Mouse (Mus musculus) spleen, adult 2 months (tissue): ENCODE results near the gene Hist2h2bb. TPM values are rescaled to one million over a fixed set of nuclear protein-coding genes. Genes with fewer than 3 reads are reported as not detected.
"Not testable (repeated sequence)": the region's sequence is repeated elsewhere in the genome, so short reads cannot be mapped to it uniquely, and the experiment has no call there.

Source experiments
- DNase-seq, 2 experiments: peaks; one replicate each; pipeline versions ENCODE4 v3.0.0 to v3.0.0-alpha.2; 2012 to 2021; ENCODE audit warnings: low spot score in 2 of 2, low read depth in 1 of 2
- H3K27ac ChIP-seq: fragments of 200-500 bp; 2 replicates; pipeline ENCODE4 v1.5.1; 2012; ENCODE audit warnings: low read length, inconsistent platforms; ENCODE audit not compliant: insufficient read depth
- H3K27me3 ChIP-seq: fragments of 200-500 bp; 2 replicates; pipeline ENCODE4 v1.6.1; 2012; ENCODE audit warnings: mild to moderate bottlenecking, moderate library complexity, low read length, inconsistent platforms; ENCODE audit not compliant: control insufficient read depth, insufficient read depth
- H3K36me3 ChIP-seq: fragments of 200-500 bp; 2 replicates; pipeline ENCODE4 v1.6.1; 2012; ENCODE audit warnings: mild to moderate bottlenecking, low read length, inconsistent platforms; ENCODE audit not compliant: control insufficient read depth, insufficient read depth
- H3K4me1 ChIP-seq: fragments of 200-500 bp; 2 replicates; pipeline ENCODE4 v1.6.1; 2011; ENCODE audit warnings: inconsistent platforms; ENCODE audit not compliant: control insufficient read depth, insufficient read depth, insufficient read length
- H3K4me3 ChIP-seq: fragments of 200-500 bp; 2 replicates; pipeline ENCODE4 v1.5.1; 2011; ENCODE audit warnings: mild to moderate bottlenecking, inconsistent platforms; ENCODE audit not compliant: insufficient read depth, insufficient read length; ENCODE audit errors: extremely low read depth
- CTCF ChIP-seq: fragments of 200-500 bp; IDR thresholded peaks from 2 replicates; pipeline ENCODE4 v1.5.1; 2011; ENCODE audit warnings: mild to moderate bottlenecking, inconsistent platforms; ENCODE audit not compliant: insufficient read depth, insufficient read length, insufficient replicate concordance; ENCODE audit errors: extremely low read depth
- POLR2A ChIP-seq: fragments of 200-500 bp; IDR thresholded peaks from 2 replicates; pipeline ENCODE4 v1.6.1; 2011; ENCODE audit warnings: low read depth, low read length, inconsistent platforms
- WGBS: fragments of 180-500 bp; shearing (Covaris S2); methylation state at CpG from one replicate; pipeline ENCODE4 v1.1.7; 2018; 5-methylcytosine and 5-hydroxymethylcytosine counted together
- polyA plus RNA-seq: library from polyadenylated mRNA; depleted of rRNA; stranded (reverse); fragments of >200 nt; gene quantifications from 2 replicates; pipeline ENCODE4 v1.2.3, GENCODE M21; 2012

Hist2h2bb gene
- polyA plus RNA-seq, 1 experiment = 14.7 TPM

DNA sequence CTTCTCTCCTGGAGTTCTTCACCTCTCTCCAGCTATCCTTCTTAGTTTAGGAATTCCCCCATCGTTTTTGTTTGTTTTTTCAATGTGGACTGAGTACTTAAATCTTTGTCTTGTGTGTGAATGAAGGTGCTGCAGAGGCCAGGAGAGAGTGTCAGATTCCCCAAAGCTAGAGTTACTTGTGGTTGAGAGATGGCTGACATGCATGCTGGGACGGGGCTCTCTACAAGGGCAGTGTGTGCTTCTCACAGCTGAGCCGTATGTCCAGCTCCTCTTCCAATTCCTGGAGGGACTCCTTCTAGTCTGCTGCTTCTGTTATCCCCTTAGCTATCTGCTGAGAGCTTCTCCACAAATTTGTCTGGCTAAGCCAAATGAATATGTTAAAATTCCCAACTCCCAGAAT is 33.7 kb upstream of the Hist2h2bb start:
- Histone ChIP-seq H3K27ac (no peak overlapping the region), H3K27me3 (no peaks in the 10 kb centered on the region), H3K4me1 (peaks cover 1% of the 10 kb centered on the region; the same call in 1 of the 2 replicates), H3K36me3 (no peaks in the 10 kb centered on the region), H3K4me3 (no peak overlapping the region)
- TF ChIP-seq CTCF = no peak
- no peak for TF ChIP-seq POLR2A
- 84% methylated on average over 3 of the region's 3 CpGs for WGBS
- no peak for DNase-seq

DNA sequence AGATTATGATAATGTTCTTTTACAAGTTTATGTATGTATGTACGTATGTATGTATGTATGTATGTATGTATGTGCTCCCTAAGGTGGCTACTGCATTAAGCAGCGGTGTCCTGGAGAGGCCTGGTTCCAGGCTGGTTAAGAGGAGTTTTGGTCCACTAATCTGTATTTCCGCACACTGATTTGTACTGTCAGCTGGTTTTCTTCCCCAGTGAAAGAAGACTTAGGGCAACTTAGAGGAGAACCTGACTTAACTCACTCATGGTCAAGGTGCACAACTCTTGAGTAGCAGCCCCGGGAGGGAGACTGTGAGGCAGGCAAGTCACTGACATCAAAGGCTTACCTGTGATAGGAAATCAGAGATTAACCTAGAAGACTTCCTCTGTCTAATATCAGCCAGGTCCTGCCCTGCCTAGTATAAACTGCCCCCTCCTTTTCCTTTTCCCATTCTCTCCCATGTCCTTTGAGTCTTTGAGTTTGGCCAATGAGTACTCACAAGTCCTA is 32.7 kb upstream of the Hist2h2bb start:
- WGBS = 80% methylated on average over 4 of the region's 4 CpGs
- H3K27ac ChIP-seq = no peak overlapping the region
- no peaks in the 10 kb centered on the region for H3K27me3 ChIP-seq
- no peak for TF ChIP-seq POLR2A
- TF ChIP-seq CTCF = no peak
- H3K36me3 ChIP-seq = no peaks in the 10 kb centered on the region
- DNase-seq = no peak
- no peak overlapping the region for H3K4me3 ChIP-seq
- peaks cover 2% of the 10 kb centered on the region; the same call in 1 of the 2 replicates for H3K4me1 ChIP-seq

DNA sequence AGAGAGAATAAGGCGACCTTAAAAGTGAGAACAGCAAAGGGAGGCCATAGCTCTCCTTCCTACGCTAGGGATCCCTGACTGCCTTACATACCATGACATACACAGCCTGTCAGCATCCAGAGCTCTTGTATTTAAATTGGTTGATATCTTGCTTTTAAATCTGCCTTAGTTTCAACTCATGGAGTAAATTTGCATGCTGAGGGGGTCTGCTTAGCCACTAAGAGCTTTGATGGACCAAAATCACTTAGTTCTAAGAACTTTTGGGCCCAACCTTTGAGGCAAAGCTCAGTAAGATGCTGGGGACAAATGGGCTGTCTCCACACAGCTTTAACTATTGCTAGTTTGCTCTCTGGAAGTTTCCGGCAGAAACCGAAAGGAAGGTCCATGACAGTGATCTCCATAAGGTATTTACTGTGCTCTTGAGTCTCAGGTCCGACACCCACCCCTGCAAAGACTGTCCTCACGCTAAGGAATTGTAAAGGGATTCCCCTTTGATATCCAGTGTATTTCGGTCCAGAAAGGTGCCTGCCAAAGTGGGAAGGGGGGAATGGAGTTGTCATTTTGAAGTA is 32.1 kb upstream of the Hist2h2bb start:
- Histone ChIP-seq H3K4me1 (peaks cover 2% of the 10 kb centered on the region; the same call in 1 of the 2 replicates), H3K36me3 (no peaks in the 10 kb centered on the region), H3K27me3 (no peaks in the 10 kb centered on the region), H3K4me3 (no peak overlapping the region), H3K27ac (no peak overlapping the region)
- no peak for TF ChIP-seq POLR2A
- no peak for TF ChIP-seq CTCF
- no peak for DNase-seq
- WGBS = 55% methylated on average over 7 of the region's 7 CpGs

DNA sequence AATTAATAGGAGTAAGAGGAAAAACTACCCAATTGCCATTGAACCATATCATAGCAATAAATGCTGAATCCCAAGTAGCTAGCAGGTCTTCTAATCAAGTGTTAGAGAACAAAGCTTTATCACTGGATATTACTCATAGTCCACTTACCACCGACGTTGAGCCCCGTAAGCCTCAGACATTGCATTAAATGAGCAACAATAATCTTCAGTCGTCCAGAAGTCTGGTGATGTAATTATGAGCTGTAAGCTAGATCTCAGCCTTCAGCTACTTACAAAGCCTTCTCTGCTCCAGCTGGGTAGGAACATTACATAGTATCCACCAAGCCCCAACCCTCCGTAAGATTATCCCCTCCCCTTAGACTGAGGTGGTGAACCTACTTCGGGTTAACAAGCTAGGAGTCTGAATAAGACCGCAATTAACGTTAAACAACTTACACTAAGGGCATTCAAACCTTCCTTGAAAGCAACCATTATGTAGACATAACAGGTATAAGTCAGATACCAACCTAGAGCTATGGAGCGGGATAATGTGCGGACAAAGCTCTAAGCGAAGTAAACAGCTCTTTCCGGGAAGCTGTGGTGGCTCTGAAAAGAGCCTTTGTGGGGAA is 31.5 kb upstream of the Hist2h2bb start:
- Histone ChIP-seq H3K27me3 (no peaks in the 10 kb centered on the region), H3K4me3 (no peak overlapping the region), H3K4me1 (peaks cover 2% of the 10 kb centered on the region; the same call in 1 of the 2 replicates), H3K27ac (no peak overlapping the region), H3K36me3 (no peaks in the 10 kb centered on the region)
- 6% methylated on average over 12 of the region's 12 CpGs for WGBS
- no peak for DNase-seq
- TF ChIP-seq POLR2A (no peak), CTCF (no peak)

DNA sequence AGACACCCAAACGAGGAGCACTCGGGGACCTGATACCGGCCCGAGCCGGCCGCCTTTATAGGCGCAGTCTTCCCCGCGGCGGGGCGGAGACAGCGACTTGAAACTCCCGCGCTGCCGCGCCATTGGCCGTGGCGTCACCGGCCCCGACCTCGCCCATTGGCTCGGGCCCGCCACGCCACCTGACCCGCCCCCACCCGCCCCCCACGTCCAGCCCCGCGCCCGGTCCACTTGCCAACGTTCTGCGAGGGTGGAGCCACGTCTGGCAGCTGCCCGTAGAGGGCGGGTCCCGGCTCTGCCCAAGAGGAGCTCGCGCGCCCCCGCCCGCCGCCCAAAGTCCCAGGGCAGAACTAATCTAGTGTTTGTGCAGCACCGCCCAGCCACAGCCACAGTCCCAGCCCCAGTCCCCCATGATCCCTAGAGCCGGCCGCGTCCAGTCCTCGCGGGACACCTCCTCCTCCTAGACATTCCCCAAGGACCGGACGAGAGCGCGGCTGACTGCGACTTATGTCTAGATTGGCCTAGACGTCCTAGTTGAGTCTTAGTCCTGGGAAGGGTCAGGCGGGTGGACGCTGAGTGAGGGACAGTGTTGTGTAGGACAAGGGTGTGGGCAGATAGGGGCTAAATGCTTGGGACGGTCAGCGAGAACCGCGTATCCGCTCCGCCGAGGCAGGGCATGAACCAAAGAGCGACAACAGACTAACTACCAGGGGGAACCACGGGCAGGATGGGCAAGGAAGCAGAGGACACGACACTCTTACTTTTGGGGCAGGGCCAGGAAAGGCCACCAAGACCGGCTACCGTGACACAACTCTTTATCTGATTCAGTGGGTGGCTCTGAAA is 30.4 kb upstream of the Hist2h2bb start, which contains the start of gene Hist2h3c2:
Gene Hist2h3c2, minus strand, starts transcription at position 174 of the 840 bp plus-strand sequence.
- H3K36me3 ChIP-seq, H3K4me1 ChIP-seq, H3K27me3 ChIP-seq, DNase-seq: not testable (repeated sequence)
- H3K27ac ChIP-seq = peak within 1 kb of the TSS; percentile 82
- 0% methylated on average over 12 of the region's 68 CpGs for WGBS
- peak within 1 kb of the TSS; percentile 65 for H3K4me3 ChIP-seq

DNA sequence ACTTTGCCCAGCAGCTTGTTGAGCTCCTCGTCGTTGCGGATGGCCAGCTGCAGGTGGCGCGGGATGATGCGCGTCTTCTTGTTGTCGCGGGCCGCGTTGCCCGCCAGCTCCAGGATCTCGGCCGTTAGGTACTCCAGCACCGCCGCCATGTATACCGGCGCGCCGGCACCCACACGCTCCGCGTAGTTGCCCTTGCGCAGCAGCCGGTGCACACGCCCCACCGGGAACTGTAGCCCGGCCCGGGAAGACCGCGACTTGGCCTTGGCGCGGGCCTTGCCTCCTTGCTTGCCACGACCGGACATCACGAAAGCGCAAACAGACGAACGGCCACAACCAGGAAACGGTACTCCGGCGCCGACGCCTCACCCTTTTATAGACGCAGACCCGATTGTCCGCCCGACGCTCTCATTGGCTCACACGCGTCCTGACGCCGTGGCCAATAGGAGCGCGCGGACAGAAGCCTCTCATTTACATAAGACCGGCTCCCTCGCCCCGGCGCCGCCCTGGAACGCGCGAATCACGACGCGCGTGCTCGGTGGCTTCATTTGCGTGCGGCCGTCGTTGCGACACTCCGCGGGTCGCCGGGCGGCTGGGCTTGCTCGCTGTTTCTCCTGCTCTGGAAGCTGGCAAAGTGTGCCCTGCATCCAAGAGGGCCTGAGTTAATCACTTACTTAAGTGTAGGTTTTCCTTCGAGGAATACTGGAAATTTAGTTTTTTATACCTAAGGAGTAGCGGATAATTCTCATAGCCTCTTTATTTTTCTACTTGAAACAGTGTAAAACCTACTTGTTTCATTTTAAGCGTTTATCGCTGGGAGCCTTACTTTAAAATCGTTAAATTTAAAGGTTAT is 29.4 kb upstream of the Hist2h2bb start, which contains the start of gene Hist2h2aa2:
Gene Hist2h2aa2, minus strand, starts transcription at position 328 of the 850 bp plus-strand sequence.
- H3K4me1 ChIP-seq = not testable (repeated sequence)
- peak in 1 of 2 experiments; percentile 92 for DNase-seq

More for the DNA sequence above, 29.4 kb upstream of the Hist2h2bb start, which contains the start of gene Hist2h2aa2:
- not testable (repeated sequence) for H3K27me3 ChIP-seq, H3K36me3 ChIP-seq
- 3% methylated on average over 45 of the region's 85 CpGs for WGBS
- Histone ChIP-seq H3K4me3 (peak within 1 kb of the TSS; percentile 65), H3K27ac (peak within 1 kb of the TSS; percentile 94)
